Mouse (Mus musculus) B cell, adult 62 days (primary cell): ENCODE data around the gene Ugt3a2. TPM values are rescaled to one million over a fixed set of nuclear protein-coding genes. Genes with fewer than 3 reads are reported as not detected.

Experiments
- total RNA-seq: library from RNA; stranded (reverse); gene quantifications from 4 replicates; pipeline ENCODE4 v1.2.4, GENCODE M21; 2023

Ugt3a2 gene
- total RNA-seq = not detected in 4 replicates

GRCm38 (mm10) chr15:9335341-9335740, at the start of gene Ugt3a2:
Gene Ugt3a2, plus strand, starts transcription at chr15:9335550.

Other genes starting within 250 kb of the Ugt3a2 start
- 11.0 to 15.4 TPM (median 11.9 TPM) in 4 replicates for gene Lmbrd2, start 195.0 kb upstream of the Ugt3a2 start, total RNA-seq
- gene Skp2, start 180.1 kb upstream of the Ugt3a2 start, total RNA-seq = 2.5 to 3.4 TPM (median 2.7 TPM) in 4 replicates
- not detected in 4 replicates for gene Ugt3a1, start 58.7 kb upstream of the Ugt3a2 start, total RNA-seq
- not detected in 4 replicates for gene Capsl, start 100.5 kb downstream of the Ugt3a2 start, total RNA-seq
- gene Il7r, start 194.6 kb downstream of the Ugt3a2 start, total RNA-seq = 1.0 to 2.4 TPM (median 1.6 TPM) in 4 replicates